Mouse (Mus musculus): ENCODE measurements around the gene Myo1e.

GRCm38 (mm10) chr9:70274071-70274470, 66.9 kb downstream of the Myo1e start:
- TF ChIP-seq CTCF (IDR thresholded peaks at IDR 0.05; ENCODE audit: low read depth, low read length) (no peak), POLR2A (IDR thresholded peaks at IDR 0.05; ENCODE audit: borderline replicate concordance, low read depth, low read length) (no peak)

All from bone marrow macrophage, adult 2 months (primary cell).